Mouse (Mus musculus): ENCODE data around the gene Pdlim5.

Gene Pdlim5

GRCm38 (mm10) chr3:142362092-142362491, 33.4 kb downstream of the Pdlim5 start:
- no peak for TF ChIP-seq GATA4 (IDR thresholded peaks at IDR 0.05; ENCODE audit: insufficient replicate concordance, low read length)

- TF ChIP-seq GATA4 (IDR thresholded peaks at IDR 0.05; ENCODE audit: insufficient replicate concordance, low read length): no peak
These were observed 36.5 kb downstream of the Pdlim5 start for GRCm38 (mm10) chr3:142358951-142359350.

- TF ChIP-seq GATA4 (IDR thresholded peaks at IDR 0.05; ENCODE audit: insufficient replicate concordance, low read length): no peak
These were observed 38.8 kb downstream of the Pdlim5 start for GRCm38 (mm10) chr3:142356661-142357060.

GRCm38 (mm10) chr3:142353218-142353617, 42.3 kb downstream of the Pdlim5 start:
- peak; percentile 92 for TF ChIP-seq GATA4 (IDR thresholded peaks at IDR 0.05; ENCODE audit: insufficient replicate concordance, low read length)

GRCm38 (mm10) chr3:142350513-142350912, 45.0 kb downstream of the Pdlim5 start:
- TF ChIP-seq GATA4 (IDR thresholded peaks at IDR 0.05; ENCODE audit: insufficient replicate concordance, low read length): no peak

- no peak for TF ChIP-seq GATA4 (IDR thresholded peaks at IDR 0.05; ENCODE audit: insufficient replicate concordance, low read length)
These were observed 46.5 kb downstream of the Pdlim5 start for GRCm38 (mm10) chr3:142348816-142349631.

GRCm38 (mm10) chr3:142346261-142346660, 49.2 kb downstream of the Pdlim5 start:
- TF ChIP-seq GATA4 (IDR thresholded peaks at IDR 0.05; ENCODE audit: insufficient replicate concordance, low read length): peak; percentile 49; the same call in 1 of the 2 replicates

GRCm38 (mm10) chr3:142345235-142346125, 50.0 kb downstream of the Pdlim5 start:
- no peak for TF ChIP-seq GATA4 (IDR thresholded peaks at IDR 0.05; ENCODE audit: insufficient replicate concordance, low read length)

GRCm38 (mm10) chr3:142343786-142344185, 51.7 kb downstream of the Pdlim5 start:
- no peak for TF ChIP-seq GATA4 (IDR thresholded peaks at IDR 0.05; ENCODE audit: insufficient replicate concordance, low read length)

GRCm38 (mm10) chr3:142340701-142341100, 54.8 kb downstream of the Pdlim5 start:
- TF ChIP-seq GATA4 (IDR thresholded peaks at IDR 0.05; ENCODE audit: insufficient replicate concordance, low read length): no peak

- TF ChIP-seq GATA4 (IDR thresholded peaks at IDR 0.05; ENCODE audit: insufficient replicate concordance, low read length): 0 out of 2 replicates have a peak, but pooled peaks have one; percentile 29
These were observed 55.9 kb downstream of the Pdlim5 start for GRCm38 (mm10) chr3:142339440-142340251.

- TF ChIP-seq GATA4 (IDR thresholded peaks at IDR 0.05; ENCODE audit: insufficient replicate concordance, low read length): no peak
These were observed 57.4 kb downstream of the Pdlim5 start for GRCm38 (mm10) chr3:142338058-142338457.

- no peak for TF ChIP-seq GATA4 (IDR thresholded peaks at IDR 0.05; ENCODE audit: insufficient replicate concordance, low read length)
These were observed 61.0 kb downstream of the Pdlim5 start for GRCm38 (mm10) chr3:142334496-142334895.

GRCm38 (mm10) chr3:142333458-142333857, 62.0 kb downstream of the Pdlim5 start:
- TF ChIP-seq GATA4 (IDR thresholded peaks at IDR 0.05; ENCODE audit: insufficient replicate concordance, low read length): no peak

GRCm38 (mm10) chr3:142332716-142333115, 62.8 kb downstream of the Pdlim5 start:
- TF ChIP-seq GATA4 (IDR thresholded peaks at IDR 0.05; ENCODE audit: insufficient replicate concordance, low read length): peak; percentile 42; the same call in 1 of the 2 replicates
